Mouse (Mus musculus): ENCODE data around the gene G3bp1. TPM values are rescaled to one million over a fixed set of nuclear protein-coding genes. Genes with fewer than 3 reads are reported as not detected.

G3bp1 gene
- 10 to 100 TPM; 31.3 to 34.0 TPM for total RNA-seq (2021)

DNA sequence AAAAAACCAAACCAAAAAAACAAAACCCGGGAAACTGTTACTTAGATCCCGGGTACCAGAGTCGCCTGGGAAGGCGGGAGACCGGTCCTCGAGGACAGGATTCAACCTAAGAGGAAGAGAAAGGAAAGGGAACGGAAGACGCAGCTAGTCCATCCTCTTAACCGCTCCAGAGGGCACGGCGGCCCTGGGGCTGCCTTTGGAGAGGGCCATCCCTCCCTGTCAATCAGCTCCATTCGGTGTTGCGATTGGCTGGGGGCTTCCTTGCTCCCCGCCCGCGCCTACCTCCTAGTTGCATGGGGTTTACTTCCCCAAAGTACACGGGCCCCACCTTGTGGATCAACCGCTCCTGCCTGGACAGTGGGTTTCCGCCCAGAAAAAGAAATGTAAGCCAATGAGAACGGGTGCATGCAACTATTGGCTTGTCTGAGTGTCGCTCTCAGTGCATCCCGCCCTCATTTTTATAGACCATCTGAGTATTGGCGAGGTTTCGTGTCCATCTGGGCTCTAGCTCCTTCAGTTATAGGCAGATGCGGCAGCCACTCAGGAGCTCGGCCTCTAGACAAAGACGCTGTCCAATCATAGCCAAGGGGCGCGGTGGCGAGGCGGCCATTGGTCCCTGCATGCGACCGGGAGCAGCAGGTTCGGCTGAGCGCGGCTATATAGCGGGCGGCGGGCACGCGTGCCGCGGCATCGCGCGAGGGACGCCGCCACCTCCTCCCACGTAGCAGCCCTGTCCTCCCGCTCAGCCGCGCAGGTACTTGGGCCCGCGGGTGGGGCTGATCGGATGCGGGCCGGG is at the start of gene G3bp1:
TSS of gene G3bp1 (plus strand) at position 638 of the 796 bp plus-strand sequence.
- DNase-seq (ENCODE audit: low spot score in 2 of 2) = peak; percentile 100
- intact Hi-C loops (cut with DNase I) = no loop called here

DNA sequence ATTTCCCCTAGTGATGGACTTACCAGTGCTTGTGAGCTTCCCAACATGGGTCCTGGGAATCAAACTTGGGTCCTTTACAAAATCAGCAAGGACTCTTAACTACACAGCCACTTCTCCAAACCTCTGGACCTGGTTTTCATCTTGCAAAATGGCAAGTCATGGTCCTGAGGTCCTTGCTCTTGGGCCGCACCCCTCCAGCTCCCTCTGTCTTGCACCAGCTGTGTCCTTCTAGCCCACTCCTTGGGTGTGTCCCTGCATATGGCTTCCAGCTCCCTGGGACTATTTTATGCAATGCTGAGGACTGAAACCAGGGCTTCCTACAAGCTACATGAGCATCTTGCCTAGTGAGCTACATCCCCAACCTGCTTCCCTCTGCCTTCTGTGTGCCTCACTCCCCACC is 46.5 kb upstream of the G3bp1 start, which contains the start of gene Sparc:
TSS of gene Sparc (minus strand) at position 206 of the 400 bp plus-strand sequence.
- DNase-seq (ENCODE audit: low spot score in 2 of 2) = no peak
- intact Hi-C loops (cut with DNase I) = no loop called here

DNA sequence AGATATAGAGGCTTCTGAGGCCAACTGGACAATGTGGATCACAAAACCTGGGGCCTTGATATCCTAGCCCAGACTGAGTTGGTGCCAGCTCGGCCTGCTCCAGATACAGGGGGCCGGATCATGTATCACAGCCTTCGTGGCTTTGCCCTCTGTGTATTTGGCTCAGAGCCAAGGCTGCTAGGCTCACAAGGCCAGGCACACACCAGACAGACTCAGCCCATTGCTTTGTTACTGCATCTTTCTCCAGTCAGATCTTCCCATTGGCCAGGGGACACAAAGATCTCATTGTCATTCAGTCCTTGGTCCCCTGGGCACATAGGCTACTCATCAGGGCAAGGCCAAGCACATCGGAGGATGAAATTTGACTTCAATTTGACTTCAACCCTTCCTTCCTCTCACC is 45.7 kb upstream of the G3bp1 start:
- no peak for DNase-seq (ENCODE audit: low spot score in 2 of 2)

DNA sequence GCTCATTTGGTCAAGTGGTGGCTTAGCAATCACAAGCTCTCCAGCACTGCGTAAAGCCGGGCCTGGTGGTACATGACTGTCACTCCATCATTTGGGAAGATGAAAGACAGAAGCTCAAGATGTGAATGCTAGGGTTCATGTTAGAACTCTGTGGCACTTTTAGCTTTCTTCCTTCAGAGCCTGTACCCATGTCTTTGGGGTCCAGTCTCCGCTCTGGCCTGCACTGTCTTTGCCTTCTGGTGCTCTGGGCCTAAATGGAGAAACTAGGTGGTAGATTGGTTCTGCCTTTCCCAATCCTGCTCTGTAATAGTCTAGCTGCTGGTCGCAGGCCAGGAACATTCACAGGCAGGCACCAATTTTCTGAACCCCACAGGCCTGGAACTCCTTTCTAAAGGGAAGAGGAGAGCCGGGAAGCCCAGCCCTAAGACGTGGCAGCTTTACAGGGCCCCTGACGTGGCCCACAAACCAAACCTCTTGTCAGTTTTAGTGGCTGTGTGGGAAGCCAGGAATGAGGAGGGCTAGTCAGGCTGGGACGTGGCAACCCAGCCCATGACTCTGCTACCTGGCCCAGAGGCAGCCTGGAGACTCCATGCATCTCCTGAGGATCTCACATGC is 44.6 kb upstream of the G3bp1 start:
- intact Hi-C loops (cut with DNase I) = no loop called here
- no peak for DNase-seq (ENCODE audit: low spot score in 2 of 2)

More for the DNA sequence above, 45.7 kb upstream of the G3bp1 start:
- intact Hi-C loops (cut with DNase I) = no loop called here

DNA sequence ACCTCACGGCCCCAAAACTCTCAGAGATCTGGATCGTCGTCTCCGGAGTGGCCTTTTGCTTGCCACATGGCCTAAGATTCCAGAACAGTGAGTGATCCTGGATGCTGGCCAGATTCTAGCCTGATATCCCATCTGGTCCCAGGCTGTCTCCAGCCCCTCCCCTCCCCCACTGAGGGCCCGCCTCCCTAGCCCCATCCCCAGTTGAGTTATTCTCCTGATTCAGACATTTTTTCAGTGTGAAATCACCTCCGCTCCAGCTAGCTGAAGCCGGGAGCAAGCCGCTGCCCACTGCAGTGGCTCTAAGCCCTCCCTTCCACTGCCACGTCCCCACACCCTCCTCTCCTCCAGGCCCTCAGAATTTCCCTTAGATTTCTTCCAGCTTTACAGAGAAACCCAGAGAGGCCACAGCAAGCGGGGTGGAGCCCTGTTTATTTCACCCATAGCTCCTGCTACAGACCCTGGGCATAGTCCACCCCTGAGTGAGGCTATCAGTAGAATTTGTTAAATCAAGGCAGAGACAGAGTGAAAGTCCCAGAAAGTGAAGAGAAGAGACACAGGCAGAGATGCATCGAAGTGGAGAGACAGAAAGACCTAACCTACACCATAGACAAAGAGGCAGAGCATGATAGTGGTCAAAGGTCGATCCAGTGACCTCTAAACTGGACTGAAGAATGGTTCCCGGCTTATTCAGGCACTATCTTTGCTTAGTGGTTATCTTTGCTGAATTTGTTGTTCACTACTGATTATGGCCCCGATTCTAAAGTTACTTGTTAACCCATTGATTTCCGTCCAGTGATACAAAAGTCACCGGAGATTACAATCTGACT is 41.1 kb upstream of the G3bp1 start:
- intact Hi-C loops (cut with DNase I) = no loop called here
- DNase-seq (ENCODE audit: low spot score in 2 of 2) = no peak

DNA sequence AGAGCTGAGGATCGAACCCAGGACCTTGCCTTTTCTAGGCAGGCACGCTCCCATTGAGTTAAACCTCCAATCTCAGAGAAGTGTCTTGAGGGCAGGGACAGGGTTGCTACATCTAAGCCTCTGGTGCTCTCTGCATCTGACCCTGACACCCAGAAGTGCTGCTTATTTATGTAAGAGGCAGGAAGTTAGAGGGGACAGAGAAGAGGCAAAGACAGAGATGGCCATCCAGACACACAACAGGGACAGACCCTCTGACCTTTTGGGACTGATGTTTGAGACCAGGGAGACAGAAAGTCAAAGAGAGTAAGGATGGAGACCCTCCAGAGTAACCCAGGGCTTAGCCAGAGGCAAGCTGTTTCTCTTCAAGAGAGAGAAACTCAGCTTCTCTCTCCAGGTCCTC is 39.5 kb upstream of the G3bp1 start:
- no peak for DNase-seq (ENCODE audit: low spot score in 2 of 2)
- intact Hi-C loops (cut with DNase I) = no loop called here

DNA sequence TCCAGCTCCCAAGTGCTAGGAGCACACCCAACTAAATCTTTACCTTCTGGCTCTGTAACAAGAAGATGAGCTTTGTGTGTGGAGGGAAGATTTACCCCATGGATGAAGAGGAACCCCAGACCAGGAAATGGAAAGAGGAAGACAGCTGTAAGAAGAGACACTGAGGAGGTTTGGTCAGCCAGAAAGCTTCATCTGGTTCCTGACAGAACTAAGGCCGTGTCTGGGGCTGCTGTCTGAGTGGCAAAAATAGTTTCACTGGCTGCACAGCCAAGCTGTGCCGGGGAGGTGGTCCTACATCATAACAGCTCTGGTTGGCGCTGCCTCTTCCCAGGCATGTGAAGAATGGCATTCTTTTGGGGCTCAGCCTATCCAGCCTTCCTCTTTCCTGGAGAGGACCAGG is 36.5 kb upstream of the G3bp1 start:
- no peak for DNase-seq (ENCODE audit: low spot score in 2 of 2)

DNA sequence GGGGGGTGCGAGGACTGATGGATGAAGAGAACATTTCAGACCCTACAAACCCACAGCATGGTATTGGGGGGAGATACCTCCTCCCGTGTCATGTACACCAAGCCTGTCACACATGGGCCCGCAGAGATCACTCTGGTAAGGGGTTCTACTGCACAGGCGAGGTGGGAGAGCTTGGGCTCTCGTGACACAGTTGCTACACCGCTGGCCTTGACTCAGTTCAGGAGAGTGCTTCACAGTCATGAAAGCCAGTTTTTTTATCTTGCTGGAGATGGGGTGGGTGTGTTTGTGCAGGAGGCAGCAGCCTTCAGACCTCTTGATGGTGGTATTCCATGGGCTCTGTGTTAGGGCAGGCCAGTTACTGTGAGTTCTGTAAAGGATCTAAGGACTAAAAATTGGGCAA is 33.4 kb upstream of the G3bp1 start:
- DNase-seq (ENCODE audit: low spot score in 2 of 2) = no peak
- intact Hi-C loops (cut with DNase I) = no loop called here

More for the DNA sequence above, 36.5 kb upstream of the G3bp1 start:
- intact Hi-C loops (cut with DNase I) = no loop called here

DNA sequence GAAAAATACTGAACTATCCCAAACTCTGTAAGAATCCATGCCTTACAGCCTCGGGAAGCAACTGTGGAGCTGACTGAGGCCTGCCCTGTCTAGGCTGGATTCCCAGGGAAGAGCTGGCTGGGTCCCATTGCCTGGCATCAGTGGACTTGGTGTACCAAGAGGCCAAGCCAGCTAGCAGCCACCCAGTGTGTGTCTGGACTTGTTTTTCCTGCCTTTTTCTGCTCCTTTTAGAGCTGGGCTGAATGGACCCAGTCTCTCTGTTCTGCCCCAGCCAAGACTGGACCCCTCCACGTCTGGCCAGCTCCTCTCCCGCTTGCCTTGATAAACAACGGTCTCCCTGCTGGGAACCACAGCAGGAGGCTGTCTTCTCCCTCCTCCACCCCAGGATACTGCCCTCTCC is 31.5 kb upstream of the G3bp1 start:
- DNase-seq (ENCODE audit: low spot score in 2 of 2) = no peak
- intact Hi-C loops (cut with DNase I) = no loop called here

DNA sequence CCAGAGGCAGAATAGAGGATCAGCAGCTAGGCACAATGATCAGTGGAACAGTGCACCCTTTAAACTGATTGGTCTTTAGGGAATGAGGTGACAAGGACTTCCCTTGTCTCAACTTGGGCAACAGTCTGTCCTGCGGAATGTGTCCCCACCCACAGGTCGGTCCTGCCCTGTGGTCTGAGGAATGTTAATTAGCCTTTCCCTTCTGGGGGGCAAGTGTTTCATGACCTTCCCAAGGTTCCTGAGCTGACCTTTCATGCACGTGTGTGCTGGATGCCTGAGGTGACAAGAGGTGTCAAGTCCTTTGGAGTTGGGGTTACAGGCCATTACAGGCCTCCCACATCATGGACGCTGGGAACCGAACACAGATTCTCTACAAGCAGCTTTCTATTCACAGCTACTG is 29.8 kb upstream of the G3bp1 start:
- DNase-seq (ENCODE audit: low spot score in 2 of 2) = no peak
- intact Hi-C loops (cut with DNase I) = loop anchor here (5.0 kb wide), 1 partner anchor 237 kb away; the partner anchor contains the start of gene Slc36a1

DNA sequence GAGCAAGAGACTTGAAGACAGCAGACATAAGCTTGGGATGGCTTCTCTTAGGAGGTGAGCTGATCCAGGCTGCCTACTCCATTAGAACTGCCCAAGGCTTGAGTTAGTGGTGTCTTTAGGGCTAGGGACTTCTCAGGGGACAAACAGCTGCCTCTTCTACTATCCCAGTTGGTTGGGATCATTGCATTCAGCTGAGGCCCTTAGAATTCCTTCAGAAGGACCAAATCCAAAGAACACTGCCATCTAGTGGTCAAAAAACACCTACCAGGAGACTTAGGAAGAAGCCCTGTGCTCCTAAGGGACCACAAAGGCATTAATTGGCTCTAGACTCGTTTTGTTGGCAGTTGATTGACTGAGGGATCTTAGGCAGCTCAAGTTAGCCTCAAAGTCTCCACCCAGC is 24.7 kb upstream of the G3bp1 start:
- DNase-seq (ENCODE audit: low spot score in 2 of 2) = peak in 1 of 2 experiments; percentile 26
- intact Hi-C loops (cut with DNase I) = loop anchor here (1.0 to 5.0 kb wide), 2 partner anchors 54 to 242 kb away; partner anchors contain the start of gene Slc36a1

DNA sequence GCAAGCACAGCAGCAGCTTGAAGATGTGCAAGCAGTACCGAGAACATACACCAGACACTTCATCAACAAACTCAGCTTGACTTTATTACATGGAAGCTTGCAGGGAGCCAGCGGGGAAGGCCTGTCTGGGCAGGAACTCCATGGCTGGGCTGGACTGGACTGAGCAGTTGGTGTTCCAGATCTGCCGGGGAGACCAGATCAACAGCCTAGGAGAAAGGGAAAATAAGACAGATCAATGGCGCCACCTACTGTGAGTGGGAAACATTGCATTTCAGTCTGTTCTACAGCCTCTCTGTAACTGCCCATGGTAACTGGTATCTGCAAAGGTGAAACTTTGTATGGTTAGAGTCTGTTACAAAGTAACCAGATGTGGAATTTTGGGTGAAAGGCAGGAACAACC is 22.9 kb upstream of the G3bp1 start:
- peak; percentile 71 to 85 for DNase-seq (ENCODE audit: low spot score in 2 of 2)
- intact Hi-C loops (cut with DNase I) = no loop called here

DNA sequence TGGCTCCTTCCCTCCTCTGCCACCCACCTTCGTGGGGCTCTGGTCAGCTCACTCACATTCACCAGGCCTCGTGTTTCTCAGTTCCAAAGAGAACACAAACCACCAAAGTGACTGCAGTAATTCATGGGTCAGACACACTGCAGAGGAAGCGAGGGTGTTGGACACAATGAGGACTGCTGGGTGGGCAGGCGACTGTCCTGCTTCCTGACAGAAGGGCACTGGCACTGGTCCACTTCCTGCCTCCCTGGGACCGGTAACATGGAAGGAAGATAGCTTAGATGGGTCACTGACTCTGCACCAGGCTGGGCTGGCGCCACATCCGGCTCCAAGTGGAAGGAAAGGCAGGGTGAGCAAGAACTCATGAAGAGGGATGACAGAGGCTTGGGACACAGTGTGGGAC is 20.0 kb upstream of the G3bp1 start:
- intact Hi-C loops (cut with DNase I) = no loop called here
- no peak for DNase-seq (ENCODE audit: low spot score in 2 of 2)

DNA sequence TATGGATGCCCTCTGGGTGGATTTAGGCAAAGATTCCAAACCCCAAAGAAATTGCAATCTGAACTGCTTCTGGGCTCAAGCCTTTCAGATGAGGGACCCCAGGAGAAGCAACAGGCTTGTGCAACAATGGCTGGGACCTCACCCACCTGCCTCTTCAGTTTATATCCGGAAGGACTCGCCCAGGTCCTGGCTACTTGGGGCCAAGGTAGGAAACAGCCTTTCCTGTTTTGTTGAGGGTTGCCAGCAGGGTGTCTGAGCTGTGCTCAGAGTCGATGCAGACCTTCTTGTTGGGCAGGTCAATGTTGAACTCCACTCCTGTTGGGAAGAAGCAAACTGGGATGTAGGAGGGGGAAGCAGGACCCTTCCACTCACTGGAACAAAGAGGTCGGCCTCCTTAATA is 19.2 kb upstream of the G3bp1 start:
- no peak for DNase-seq (ENCODE audit: low spot score in 2 of 2)
- intact Hi-C loops (cut with DNase I) = no loop called here

DNA sequence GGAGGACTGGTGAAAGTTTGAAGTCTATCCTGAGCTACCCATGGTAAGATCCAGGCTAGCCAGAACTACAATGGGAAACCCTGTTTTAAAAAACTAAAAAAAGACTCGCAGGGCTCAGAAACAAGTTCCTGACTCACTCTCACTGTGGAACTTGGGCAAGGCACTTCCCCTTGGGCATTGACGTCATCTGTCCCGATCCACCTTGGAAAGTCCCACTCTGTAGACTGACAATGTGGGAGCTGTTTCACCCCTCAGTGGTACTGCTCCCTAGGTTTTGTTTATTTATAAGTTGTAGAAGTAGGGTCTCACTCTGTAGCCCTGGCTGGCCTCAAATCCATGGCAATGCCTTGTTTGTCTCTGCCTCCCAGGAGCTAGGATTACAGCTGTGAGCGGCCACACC is 15.8 kb upstream of the G3bp1 start:
- intact Hi-C loops (cut with DNase I) = no loop called here
- DNase-seq (ENCODE audit: low spot score in 2 of 2) = no peak

DNA sequence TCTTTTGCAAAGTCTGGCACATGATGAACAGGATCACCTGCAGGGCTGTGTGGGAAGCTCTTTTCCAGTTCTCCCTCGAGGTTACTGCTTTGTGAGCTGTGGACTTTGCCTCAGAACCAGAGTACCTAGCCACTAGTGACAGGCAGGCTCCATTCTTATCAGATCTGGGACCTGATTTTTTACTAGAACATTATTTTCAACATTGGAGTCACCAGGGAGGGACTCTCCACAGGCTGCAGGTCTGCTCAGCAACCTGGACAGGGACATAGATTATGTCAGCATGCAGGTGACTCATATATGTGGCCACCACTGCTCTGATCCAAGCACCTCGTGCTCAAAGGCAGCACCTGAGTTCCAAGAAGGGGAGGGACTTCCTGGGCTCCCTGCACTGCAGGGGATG is 14.3 kb upstream of the G3bp1 start:
- no peak for DNase-seq (ENCODE audit: low spot score in 2 of 2)
- intact Hi-C loops (cut with DNase I) = no loop called here

DNA sequence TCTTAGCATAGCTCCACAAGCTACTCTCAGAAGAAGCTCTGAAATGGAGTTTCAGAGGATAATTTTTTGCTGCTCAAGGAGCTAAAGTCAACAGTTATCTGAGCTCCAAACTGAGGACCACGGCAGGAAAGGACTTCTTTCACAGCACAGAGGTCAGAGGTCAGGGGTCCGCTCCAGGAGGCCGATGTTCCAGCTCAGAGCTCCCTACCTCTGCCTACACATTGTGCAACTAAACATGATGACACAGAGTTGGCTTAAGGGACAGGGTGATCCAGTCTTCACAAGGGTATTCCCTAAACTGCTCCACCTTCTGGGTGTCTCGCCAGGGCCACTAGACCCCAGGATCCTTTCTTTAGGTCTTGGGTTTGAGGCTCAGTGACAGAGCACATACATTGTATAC is 11.0 kb upstream of the G3bp1 start:
- no peak for DNase-seq (ENCODE audit: low spot score in 2 of 2)
- intact Hi-C loops (cut with DNase I) = no loop called here

DNA sequence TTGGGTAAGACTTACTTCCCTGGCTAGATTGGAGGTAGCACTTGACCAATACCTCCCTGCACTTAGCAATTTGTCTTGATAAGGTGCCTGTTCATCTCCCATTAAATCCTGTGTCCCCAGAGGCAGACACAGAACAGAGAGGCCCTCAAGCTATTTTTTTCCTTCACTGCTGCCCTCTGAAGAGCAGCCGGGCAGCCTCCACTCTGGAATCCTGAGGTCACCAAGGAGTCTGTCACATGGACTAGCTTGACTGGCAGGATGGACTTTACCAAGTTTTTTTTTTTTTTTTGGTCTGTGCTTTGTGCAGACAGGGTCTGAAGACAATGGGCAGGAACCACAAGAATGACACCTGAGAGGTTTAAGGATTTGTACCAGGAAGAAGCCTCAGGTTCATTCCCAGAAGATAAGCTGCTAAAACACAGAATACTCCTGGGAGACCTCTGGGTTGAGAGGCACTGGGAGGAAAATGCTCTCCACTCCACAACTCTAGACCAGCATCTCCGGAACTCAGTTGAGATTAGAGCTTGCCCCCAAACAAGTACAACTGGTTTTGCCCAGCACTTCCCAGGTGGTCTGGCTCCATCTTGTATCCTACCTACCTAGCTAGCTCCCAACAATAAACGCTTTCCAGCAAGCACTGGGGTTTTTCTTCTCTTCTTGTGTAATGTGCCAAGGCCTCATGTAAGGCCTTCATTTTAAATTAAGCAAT is 9.5 kb upstream of the G3bp1 start:
- intact Hi-C loops (cut with DNase I) = no loop called here
- DNase-seq (ENCODE audit: low spot score in 2 of 2) = no peak

DNA sequence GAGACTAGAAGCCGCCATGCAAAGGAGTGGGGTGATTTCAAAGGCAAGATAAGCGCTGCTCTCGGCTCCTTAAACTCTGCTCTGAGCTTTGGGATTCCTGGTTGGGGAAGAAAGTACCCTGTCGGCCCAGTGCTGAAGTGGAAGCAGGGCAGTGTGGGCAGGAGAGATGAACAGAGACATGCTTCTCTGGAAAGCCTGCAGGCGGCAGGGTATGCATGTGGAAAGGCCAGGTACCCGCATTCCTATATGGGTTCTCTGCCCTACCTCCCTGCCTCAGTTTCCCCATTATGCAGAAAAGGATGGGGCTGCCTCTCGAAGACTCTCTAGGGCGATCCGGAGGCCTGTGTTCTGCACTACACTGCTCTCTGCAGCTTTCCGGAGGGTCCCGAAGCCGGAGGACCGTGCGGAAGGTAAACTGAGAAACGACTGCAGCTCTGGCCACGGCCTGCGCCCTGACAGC is 8.9 kb upstream of the G3bp1 start:
- peak in 1 of 2 experiments; percentile 18 for DNase-seq (ENCODE audit: low spot score in 2 of 2)
- intact Hi-C loops (cut with DNase I) = no loop called here

All from left cerebral cortex, postnatal 36 days (tissue).